In the genomic region with DNA sequence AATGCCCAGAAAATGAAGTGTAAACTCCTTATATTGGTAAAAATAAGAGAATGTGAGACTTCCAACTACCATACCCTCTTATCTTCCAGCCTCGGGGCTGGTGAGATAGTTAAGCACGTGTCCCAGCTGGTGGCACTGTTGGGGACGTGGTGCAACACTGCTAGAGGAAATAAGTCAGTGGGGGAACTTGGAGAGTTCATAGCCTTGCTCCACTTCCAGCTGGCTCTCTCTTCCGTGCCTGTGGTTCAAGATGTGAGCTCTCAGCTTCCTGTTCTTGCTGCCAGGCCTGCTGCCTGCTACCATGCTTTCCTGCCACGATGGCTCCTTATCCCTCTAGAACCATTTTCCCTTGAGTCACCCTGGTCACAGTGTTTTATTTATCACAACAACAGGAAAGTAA, we compare ENCODE assay signal across 7 mouse cellular contexts. TPM values are rescaled to one million over a fixed set of nuclear protein-coding genes. Genes with fewer than 3 reads are reported as not detected.
A peak's percentile ranks its signal among the peaks of the same experiment; 100 is the strongest.
DNase-seq lines count a peak whose midpoint lies in the region; ATAC-seq lines count a peak whose summit lies in the region.

No protein-coding gene starts in this region.

- peak; percentile 88 to 89 for ATAC-seq in hematopoietic stem cell, adult 5-6 weeks (replicated peaks in 1 of 2; ENCODE audit: insufficient read depth in 1 of 2, low FRiP score in 2 of 2, low TSS enrichment in 1 of 2, low read depth in 1 of 2, poor library complexity in 2 of 2, severe bottlenecking in 2 of 2)
- peak; percentile 88 for ATAC-seq in megakaryocyte, adult 5-6 weeks (ENCODE audit: poor library complexity, severe bottlenecking)

- DNase-seq in urinary bladder, postnatal 14 days (ENCODE audit: low spot score), result peak; percentile 24
- no peak for DNase-seq in urinary bladder, postnatal 4 days (ENCODE audit: low spot score in 2 of 2)
- peak; percentile 64 to 70 for DNase-seq in cerebellum, postnatal 25 days
- no peak for DNase-seq in testis, postnatal 10 days (ENCODE audit: low spot score)
- DNase-seq in frontal cortex, postnatal 25 days (ENCODE audit: low spot score in 2 of 2), result no peak

RNA-seq across cellular contexts. Expression of a gene that starts 15.0 kb away (rescaled TPM):
- 81.1 and 82.5 TPM in 2 replicates for total RNA-seq in hematopoietic stem cell, adult 5-6 weeks (2017)
- 27.6 and 31.7 TPM in 2 replicates for total RNA-seq in megakaryocyte, adult 5-6 weeks (2015)
- total RNA-seq in megakaryocyte, adult 5-6 weeks (2017), result 42.2 and 52.9 TPM in 2 replicates

RNA-seq across cellular contexts. Expression of a gene that starts 59.2 kb away (rescaled TPM):
- 14.1 and 16.0 TPM in 2 replicates for total RNA-seq in hematopoietic stem cell, adult 5-6 weeks (2017)
- total RNA-seq in megakaryocyte, adult 5-6 weeks (2015), result 32.1 and 37.5 TPM in 2 replicates
- total RNA-seq in megakaryocyte, adult 5-6 weeks (2017), result 7.5 and 12.2 TPM in 2 replicates

RNA-seq across cellular contexts. Expression of a gene that starts 59.3 kb away (rescaled TPM):
- 35.8 and 42.5 TPM in 2 replicates for total RNA-seq in hematopoietic stem cell, adult 5-6 weeks (2017)
- total RNA-seq in megakaryocyte, adult 5-6 weeks (2015), result 4.3 and 6.5 TPM in 2 replicates
- 9.3 and 14.6 TPM in 2 replicates for total RNA-seq in megakaryocyte, adult 5-6 weeks (2017)

Comparison
In these comparisons a context has a peak if more than half of its experiments do, and no peak if none do; other contexts are left out.
1. DNase-seq: peak in urinary bladder, postnatal 14 days (single experiment) and cerebellum, postnatal 25 days (2 of 2); none in urinary bladder, postnatal 4 days (0 of 2), testis, postnatal 10 days (single experiment) and frontal cortex, postnatal 25 days (0 of 2).